Mouse (Mus musculus) embryonic facial prominence, embryonic 14.5 days (tissue): ENCODE results near the gene Tm9sf4. TPM values are rescaled to one million over a fixed set of nuclear protein-coding genes. Genes with fewer than 3 reads are reported as not detected.

Source experiments
- ATAC-seq: fragments of 200-750 bp; cut with Nextera tagmentation; 2 replicates; pipeline ENCODE4 v1.8.0; 2017; ENCODE audit warnings: low read depth, moderate number of reproducible peaks, moderate TSS enrichment
- DNase-seq: peaks from one replicate; pipeline ENCODE4 v3.0.0-alpha.2; 2015; ENCODE audit warnings: low spot score
- H3K27ac ChIP-seq: fragments of 300-500 bp; sonication (generic); replicated peaks from 2 replicates; pipeline ENCODE4 v1.5.1; 2014; ENCODE audit warnings: low read depth, mild to moderate bottlenecking, low read length, moderate library complexity
- H3K27me3 ChIP-seq: fragments of 300-500 bp; sonication (generic); replicated peaks from 2 replicates; pipeline ENCODE4 v1.6.1; 2014; ENCODE audit warnings: low read length; ENCODE audit not compliant: control insufficient read depth, insufficient read depth
- H3K36me3 ChIP-seq: fragments of 300-500 bp; sonication (generic); 2 replicates; pipeline ENCODE4 v1.6.1; 2014; ENCODE audit warnings: low read length, mixed read lengths; ENCODE audit not compliant: control insufficient read depth, insufficient read depth
- H3K4me1 ChIP-seq: fragments of 300-500 bp; sonication (generic); 2 replicates; pipeline ENCODE4 v1.6.1; 2014; ENCODE audit warnings: antibody characterized with exemption, low read length; ENCODE audit not compliant: control insufficient read depth, insufficient read depth
- H3K4me2 ChIP-seq: fragments of 300-500 bp; sonication (generic); 2 replicates; pipeline ENCODE4 v1.6.1; 2014; ENCODE audit warnings: low read depth, mild to moderate bottlenecking, low read length, moderate library complexity, mixed read lengths
- H3K4me3 ChIP-seq: fragments of 300-500 bp; sonication (generic); 2 replicates; pipeline ENCODE4 v1.5.1; 2014; ENCODE audit warnings: low read depth, mild to moderate bottlenecking, low read length
- H3K9ac ChIP-seq: fragments of 300-500 bp; sonication (generic); 2 replicates; pipeline ENCODE4 v1.6.1; 2014; ENCODE audit warnings: low read depth, mild to moderate bottlenecking, low read length, moderate library complexity, mixed read lengths
- H3K9me3 ChIP-seq: fragments of 300-500 bp; sonication (generic); 2 replicates; pipeline ENCODE4 v1.6.1; 2016; ENCODE audit warnings: low read length; ENCODE audit not compliant: control insufficient read depth
- WGBS: fragments of 180-500 bp; shearing (Covaris S2); extraction: QIAGEN DNeasy Blood & Tissue Kit; methylation state at CpG from one replicate; pipeline ENCODE4 v1.1.7; 2014; 5-methylcytosine and 5-hydroxymethylcytosine counted together
- polyA plus RNA-seq: library from polyadenylated mRNA; unstranded; fragments of >200 nt; fragmentation: Nextera tagmentation; extraction: Ambion mirVana; gene quantifications from 2 replicates; pipeline ENCODE4 v1.2.1, GENCODE M21; 2014

Tm9sf4 gene
- polyA plus RNA-seq, 1 experiment from 2014 or later = 97.9 TPM

- Histone ChIP-seq H3K9me3 (no peaks in the 10 kb centered on the region), H3K27me3 (no peaks in the 10 kb centered on the region), H3K4me1 (peaks cover 3% of the 10 kb centered on the region; the same call in 1 of the 2 replicates), H3K4me2 (peak within 1 kb of the TSS; percentile 77), H3K36me3 (peaks cover 30% of the 10 kb centered on the region), H3K4me3 (peak within 1 kb of the TSS; percentile 63), H3K9ac (peak within 1 kb of the TSS; percentile 87), H3K27ac (peak within 1 kb of the TSS; percentile 80)
- under 1% methylated on average over 28 of the region's 31 CpGs for WGBS
- peak; percentile 84 for ATAC-seq
- DNase-seq = peak; percentile 72
Observed at GRCm38 (mm10) chr2:153224946-153225594, 64.0 kb downstream of the Tm9sf4 start, which contains the start of gene Tspyl3. Gene Tspyl3, minus strand, starts transcription at chr2:153225441.

GRCm38 (mm10) chr2:153225595-153225953, 64.5 kb downstream of the Tm9sf4 start:
- H3K27ac ChIP-seq = peak overlapping the region; percentile 80
- H3K4me1 ChIP-seq = peaks cover 3% of the 10 kb centered on the region; the same call in 1 of the 2 replicates
- H3K9me3 ChIP-seq = no peaks in the 10 kb centered on the region
- 13% methylated on average over 3 of the region's 3 CpGs for WGBS
- H3K36me3 ChIP-seq = peaks cover 35% of the 10 kb centered on the region
- DNase-seq = no peak
- H3K9ac ChIP-seq = peak overlapping the region; percentile 87
- H3K4me2 ChIP-seq = peak overlapping the region; percentile 77
- no peak; the same call in 1 of the 2 replicates for ATAC-seq
- H3K4me3 ChIP-seq = peak overlapping the region; percentile 63
- H3K27me3 ChIP-seq = no peaks in the 10 kb centered on the region

GRCm38 (mm10) chr2:153227959-153228358, 66.9 kb downstream of the Tm9sf4 start:
- H3K36me3 ChIP-seq = peaks cover 56% of the 10 kb centered on the region
- no peak overlapping the region for H3K9ac ChIP-seq
- H3K9me3 ChIP-seq = no peaks in the 10 kb centered on the region
- no peak overlapping the region for H3K4me3 ChIP-seq
- H3K27me3 ChIP-seq = no peaks in the 10 kb centered on the region
- H3K27ac ChIP-seq = no peak overlapping the region
- H3K4me1 ChIP-seq = peaks cover 3% of the 10 kb centered on the region; the same call in 1 of the 2 replicates
- no peak overlapping the region for H3K4me2 ChIP-seq
- ATAC-seq = no peak
- DNase-seq = no peak
- 93% methylated on average over 4 of the region's 4 CpGs for WGBS

- Histone ChIP-seq H3K4me3 (no peak overlapping the region), H3K36me3 (peaks cover 62% of the 10 kb centered on the region), H3K27ac (no peak overlapping the region), H3K9me3 (no peaks in the 10 kb centered on the region), H3K9ac (no peak overlapping the region), H3K4me1 (peaks cover 3% of the 10 kb centered on the region; the same call in 1 of the 2 replicates), H3K4me2 (no peak overlapping the region), H3K27me3 (no peaks in the 10 kb centered on the region)
- no peak for DNase-seq
- ATAC-seq = no peak
- whole genome bisulfite sequencing = 81% methylated on average over 5 of the region's 5 CpGs
Observed at GRCm38 (mm10) chr2:153228523-153228922, 67.4 kb downstream of the Tm9sf4 start.

- no peaks in the 10 kb centered on the region for H3K9me3 ChIP-seq
- no peak overlapping the region for H3K9ac ChIP-seq
- DNase-seq (no peak), ATAC-seq (no peak)
- H3K4me1 ChIP-seq = peaks cover 16% of the 10 kb centered on the region
- H3K27ac ChIP-seq = no peak overlapping the region
- H3K27me3 ChIP-seq = no peaks in the 10 kb centered on the region
- H3K36me3 ChIP-seq = peaks cover 42% of the 10 kb centered on the region
- no peak overlapping the region for H3K4me3 ChIP-seq
- 62% methylated on average over 4 of the region's 4 CpGs for WGBS
- H3K4me2 ChIP-seq = no peak overlapping the region
Observed at GRCm38 (mm10) chr2:153237193-153237592, 76.1 kb downstream of the Tm9sf4 start.

- Histone ChIP-seq H3K4me2 (peak overlapping the region; percentile 18; the same call in 1 of the 2 replicates), H3K27ac (0 out of 2 replicates have a peak overlapping the region, but pooled peaks have one; percentile 40), H3K9me3 (no peaks in the 10 kb centered on the region), H3K27me3 (no peaks in the 10 kb centered on the region), H3K9ac (no peak overlapping the region), H3K4me1 (peaks cover 21% of the 10 kb centered on the region), H3K36me3 (peaks cover 38% of the 10 kb centered on the region), H3K4me3 (no peak overlapping the region)
- no peak for ATAC-seq
- DNase-seq = no peak
- WGBS = 74% methylated on average over 4 of the region's 4 CpGs
Observed at GRCm38 (mm10) chr2:153237891-153238290, 76.8 kb downstream of the Tm9sf4 start.

GRCm38 (mm10) chr2:153238406-153238805, 77.3 kb downstream of the Tm9sf4 start:
- H3K36me3 ChIP-seq = peaks cover 33% of the 10 kb centered on the region
- H3K9ac ChIP-seq = no peak overlapping the region
- H3K4me3 ChIP-seq = no peak overlapping the region
- 0 out of 2 replicates have a peak overlapping the region, but pooled peaks have one; percentile 40 for H3K27ac ChIP-seq
- H3K4me2 ChIP-seq = no peak overlapping the region
- DNase-seq = peak; percentile 61
- peaks cover 21% of the 10 kb centered on the region for H3K4me1 ChIP-seq
- ATAC-seq = no peak
- H3K27me3 ChIP-seq = no peaks in the 10 kb centered on the region
- 64% methylated on average over 2 of the region's 2 CpGs for WGBS
- H3K9me3 ChIP-seq = no peaks in the 10 kb centered on the region

GRCm38 (mm10) chr2:153239021-153239859, 78.1 kb downstream of the Tm9sf4 start:
- peak overlapping the region; percentile 92 for H3K4me2 ChIP-seq
- peak overlapping the region; percentile 93 for H3K27ac ChIP-seq
- H3K9ac ChIP-seq = peak overlapping the region; percentile 98
- no peaks in the 10 kb centered on the region for H3K27me3 ChIP-seq
- peaks cover 25% of the 10 kb centered on the region for H3K36me3 ChIP-seq
- WGBS = 60% methylated on average over 7 of the region's 7 CpGs
- peak overlapping the region; percentile 97 for H3K4me3 ChIP-seq
- peaks cover 21% of the 10 kb centered on the region for H3K4me1 ChIP-seq
- no peaks in the 10 kb centered on the region for H3K9me3 ChIP-seq
- no peak for DNase-seq
- no peak for ATAC-seq
